Mouse (Mus musculus): ENCODE results near the gene Slc4a4.
"Not testable (repeated sequence)": the region's sequence is repeated elsewhere in the genome, so short reads cannot be mapped to it uniquely, and the experiment has no call there.

Gene Slc4a4

GRCm38 (mm10) chr5:88982040-88982736, 95.6 kb downstream of the Slc4a4 start:
- ChIA-PET CTCF (interaction anchor here in 1 of 4 experiments (1.0 kb wide), 1 partner anchor 120 kb away, joined by 3 read pairs; no protein-coding TSS in a partner anchor), POLR2A (no interaction called here)

DNA sequence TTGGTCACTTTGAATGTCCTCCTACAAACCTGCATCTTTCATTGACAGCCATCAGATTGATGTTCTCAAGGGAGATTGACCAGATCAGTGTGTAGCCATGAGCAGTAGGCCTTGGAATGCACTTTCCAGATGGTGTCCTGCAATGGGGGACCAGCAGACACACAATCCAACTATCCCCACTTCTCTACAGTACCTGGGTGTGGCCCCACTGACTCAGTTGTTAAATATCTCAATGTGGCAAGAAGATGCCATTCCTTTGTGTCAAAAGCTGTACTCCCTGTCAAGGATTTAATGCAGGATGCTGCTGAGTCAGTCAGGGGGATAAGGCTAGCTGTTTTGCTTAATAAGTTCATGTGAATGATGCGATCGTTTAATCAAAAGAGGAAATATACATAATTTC, 96.6 kb downstream of the Slc4a4 start:
- ChIA-PET POLR2A (no interaction called here), CTCF (interaction anchor here in 2 of 4 experiments (0.6 to 1.0 kb wide), 2 partner anchors 121 to 166 kb away, joined by 3 to 6 read pairs; no protein-coding TSS in a partner anchor)

GRCm38 (mm10) chr5:88983652-88984051, 97.0 kb downstream of the Slc4a4 start:
- POLR2A ChIA-PET = no interaction called here
- CTCF ChIA-PET = interaction anchor here in 2 of 4 experiments (0.6 to 1.0 kb wide), 2 partner anchors 122 to 166 kb away, joined by 3 to 6 read pairs; no protein-coding TSS in a partner anchor

GRCm38 (mm10) chr5:88989018-88989417, 102.4 kb downstream of the Slc4a4 start:
- ChIA-PET CTCF (no interaction called here), POLR2A (no interaction called here)

GRCm38 (mm10) chr5:88990196-88990747, 103.7 kb downstream of the Slc4a4 start:
- CTCF ChIA-PET = interaction anchor here in 1 of 4 experiments (0.6 kb wide), 1 partner anchor 240 kb away, joined by 3 read pairs; no protein-coding TSS in a partner anchor
- POLR2A ChIA-PET = no interaction called here

DNA sequence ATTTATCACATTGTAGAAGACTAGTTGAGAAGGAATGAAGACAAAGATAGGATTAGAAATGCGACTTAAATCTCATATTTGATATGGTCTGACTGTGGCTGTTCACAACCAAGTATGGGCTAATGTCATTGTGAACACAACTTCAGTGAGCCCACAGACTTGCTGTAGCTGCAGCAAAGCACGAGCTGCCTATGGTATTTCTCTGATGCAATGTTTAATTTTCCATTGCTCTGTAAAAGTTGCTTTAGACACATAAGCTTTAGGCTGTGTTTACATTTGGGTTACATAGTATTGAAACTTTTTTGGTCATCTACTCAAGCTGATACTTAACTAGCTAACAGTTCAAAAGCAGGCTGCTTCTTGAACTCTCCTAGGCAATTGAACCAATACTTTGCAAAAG, 104.7 kb downstream of the Slc4a4 start:
- CTCF ChIA-PET, POLR2A ChIA-PET: not testable (repeated sequence)

DNA sequence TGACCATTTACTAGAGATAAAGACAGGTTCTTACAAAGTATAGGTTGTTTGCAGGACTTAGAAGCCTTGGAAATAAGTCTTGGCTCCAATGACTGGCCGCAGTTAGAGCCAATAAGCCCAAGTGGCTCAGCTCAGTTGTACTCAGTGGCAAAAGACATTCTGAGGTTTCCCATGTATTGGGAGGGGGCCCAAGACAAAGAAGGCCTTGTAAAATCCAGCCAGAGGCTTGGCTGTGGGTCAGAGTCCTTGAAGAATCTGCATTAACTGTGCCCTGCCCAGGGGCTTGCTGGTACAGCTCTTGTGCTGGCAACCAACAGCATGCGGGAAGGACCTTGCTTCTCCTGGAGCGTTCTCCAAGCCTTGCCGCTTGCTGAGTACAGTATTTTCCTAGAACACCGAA, 107.9 kb downstream of the Slc4a4 start:
- POLR2A ChIA-PET = no interaction called here
- CTCF ChIA-PET = no interaction called here

DNA sequence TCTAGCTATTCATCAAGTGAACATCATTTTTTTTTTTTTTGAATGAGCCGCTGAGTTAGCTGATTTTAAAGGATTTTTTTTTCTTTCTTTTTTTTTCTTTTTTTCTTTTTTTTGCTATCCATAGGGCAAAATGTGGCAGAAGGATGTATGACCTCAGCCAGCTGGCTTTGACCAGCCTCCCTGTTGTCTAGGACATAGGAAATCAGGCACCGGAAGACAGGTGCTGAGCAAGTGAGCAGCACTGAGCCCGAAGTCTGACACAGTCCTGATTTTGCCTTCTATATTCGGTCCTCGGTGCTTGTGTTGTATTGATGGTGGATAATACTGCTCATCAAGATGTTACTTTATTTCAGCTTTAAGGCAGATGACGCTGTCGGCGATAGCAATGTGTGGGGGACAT, 109.6 kb downstream of the Slc4a4 start:
- CTCF ChIA-PET = interaction anchor here in 1 of 4 experiments (0.6 kb wide), 1 partner anchor 67 kb away, joined by 4 read pairs; no protein-coding TSS in a partner anchor

DNA sequence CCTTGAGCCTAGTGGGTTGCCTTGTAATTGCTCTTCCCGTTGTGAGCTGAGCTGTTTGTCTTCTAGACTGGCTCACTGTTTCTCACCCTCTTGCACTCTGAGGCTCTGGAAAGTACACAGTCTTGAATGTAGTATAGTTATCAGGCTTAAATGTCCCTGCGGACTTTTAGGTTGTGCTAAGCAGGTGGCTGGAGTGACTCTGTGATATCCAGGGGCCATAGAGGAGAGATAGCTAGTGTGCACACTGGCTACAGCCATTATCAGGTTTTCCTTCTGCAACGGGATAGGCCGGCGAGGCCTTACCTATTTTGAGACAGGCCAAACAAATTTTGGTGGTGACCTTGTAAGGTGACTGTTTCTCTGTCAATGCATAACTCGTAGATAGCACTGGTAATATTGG, 110.7 kb downstream of the Slc4a4 start:
- POLR2A ChIA-PET = no interaction called here

More for the DNA sequence above, 109.6 kb downstream of the Slc4a4 start:
- POLR2A ChIA-PET = no interaction called here

GRCm38 (mm10) chr5:88999793-89000192, 113.2 kb downstream of the Slc4a4 start:
- CTCF ChIA-PET = no interaction called here
- POLR2A ChIA-PET = no interaction called here

More for the DNA sequence above, 110.7 kb downstream of the Slc4a4 start:
- CTCF ChIA-PET = no interaction called here

DNA sequence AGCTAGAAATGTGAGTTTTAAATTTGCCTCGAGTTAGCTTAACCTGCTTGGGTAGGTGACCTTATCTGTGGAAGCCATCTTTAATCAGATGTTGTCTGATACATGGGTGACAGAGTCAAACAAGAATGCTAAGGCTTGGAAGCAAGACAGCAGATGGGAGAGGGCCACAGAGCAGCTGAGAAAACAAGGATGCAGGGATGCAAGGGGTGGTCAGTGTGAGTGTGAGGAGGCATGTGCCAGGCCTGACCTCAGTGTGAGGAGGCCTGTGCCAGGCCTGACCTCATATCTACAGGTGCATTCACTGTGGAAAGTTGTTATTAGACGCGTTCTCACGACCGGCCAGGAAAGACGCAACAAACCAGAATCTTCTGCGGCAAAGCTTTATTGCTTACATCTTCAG, 114.0 kb downstream of the Slc4a4 start:
- ChIA-PET POLR2A (no interaction called here), CTCF (no interaction called here)

DNA sequence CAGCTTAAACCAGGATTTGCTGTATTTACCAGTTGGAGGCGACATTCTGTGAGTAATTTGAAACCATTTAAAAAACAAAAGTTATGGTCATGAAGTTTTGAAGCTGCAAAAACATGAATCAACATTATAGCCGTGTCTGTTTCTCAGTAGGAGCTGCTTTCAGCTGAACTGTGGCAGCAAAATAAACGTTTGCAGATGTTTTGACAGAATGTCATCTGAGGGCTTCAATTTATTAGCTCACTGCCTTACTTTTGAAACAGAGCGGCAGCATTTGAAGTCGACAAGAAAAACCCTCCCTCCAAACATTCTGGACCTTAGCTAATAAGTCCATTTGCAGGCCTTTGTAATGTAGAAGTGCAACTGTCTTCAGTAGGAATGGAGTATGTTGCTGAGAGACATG, 123.5 kb downstream of the Slc4a4 start:
- ChIA-PET POLR2A (no interaction called here), CTCF (no interaction called here)

GRCm38 (mm10) chr5:89012456-89012855, 125.8 kb downstream of the Slc4a4 start:
- ChIA-PET CTCF (no interaction called here), POLR2A (no interaction called here)

- CTCF ChIA-PET = no interaction called here
- POLR2A ChIA-PET = no interaction called here
Observed at GRCm38 (mm10) chr5:89014782-89015181, 128.2 kb downstream of the Slc4a4 start.

GRCm38 (mm10) chr5:89015878-89016277, 129.3 kb downstream of the Slc4a4 start:
- ChIA-PET POLR2A (no interaction called here), CTCF (no interaction called here)

- CTCF ChIA-PET = no interaction called here
Observed at GRCm38 (mm10) chr5:89018537-89018936, 131.9 kb downstream of the Slc4a4 start.

GRCm38 (mm10) chr5:89024413-89024812, 137.8 kb downstream of the Slc4a4 start:
- ChIA-PET POLR2A (no interaction called here), CTCF (no interaction called here)

More at GRCm38 (mm10) chr5:89018537-89018936, 131.9 kb downstream of the Slc4a4 start:
- POLR2A ChIA-PET = no interaction called here

GRCm38 (mm10) chr5:89027518-89028085, 141.0 kb downstream of the Slc4a4 start:
- POLR2A ChIA-PET = no interaction called here
- CTCF ChIA-PET = no interaction called here

GRCm38 (mm10) chr5:89032647-89033046, 146.0 kb downstream of the Slc4a4 start:
- ChIA-PET POLR2A (interaction anchor here in 1 of 4 experiments (0.5 kb wide), 1 partner anchor 52 kb away, joined by 3 read pairs; no protein-coding TSS in a partner anchor), CTCF (no interaction called here)

GRCm38 (mm10) chr5:89033256-89033655, 146.6 kb downstream of the Slc4a4 start:
- ChIA-PET POLR2A (no interaction called here), CTCF (no interaction called here)

- ChIA-PET POLR2A (no interaction called here), CTCF (no interaction called here)
Observed at GRCm38 (mm10) chr5:89036147-89036546, 149.5 kb downstream of the Slc4a4 start.
